Mouse (Mus musculus): ENCODE measurements around the gene Plagl2.

Gene Plagl2

DNA sequence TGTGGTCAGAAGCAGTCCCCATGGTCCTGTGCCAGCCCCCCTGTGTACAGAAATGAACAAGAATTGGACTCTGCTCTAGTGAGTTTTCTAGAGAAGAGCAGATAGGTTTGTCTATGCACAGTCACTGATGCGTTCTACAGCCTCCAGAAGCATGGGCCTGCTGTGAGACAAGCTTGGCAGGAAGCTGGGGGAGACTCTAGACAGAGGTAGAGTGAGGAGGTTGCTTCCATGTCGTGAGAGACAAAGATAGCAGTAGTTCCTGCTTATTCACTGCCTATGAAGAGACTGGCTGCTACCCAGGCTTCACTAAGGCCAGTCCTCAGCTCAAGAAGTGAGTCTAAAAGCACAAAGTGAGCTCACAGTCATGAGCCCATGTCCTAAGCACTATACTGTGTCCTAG lies 50.0 kb downstream of the Plagl2 start:
- no peak for DNase-seq (ENCODE audit: low read depth, low spot score)

DNA sequence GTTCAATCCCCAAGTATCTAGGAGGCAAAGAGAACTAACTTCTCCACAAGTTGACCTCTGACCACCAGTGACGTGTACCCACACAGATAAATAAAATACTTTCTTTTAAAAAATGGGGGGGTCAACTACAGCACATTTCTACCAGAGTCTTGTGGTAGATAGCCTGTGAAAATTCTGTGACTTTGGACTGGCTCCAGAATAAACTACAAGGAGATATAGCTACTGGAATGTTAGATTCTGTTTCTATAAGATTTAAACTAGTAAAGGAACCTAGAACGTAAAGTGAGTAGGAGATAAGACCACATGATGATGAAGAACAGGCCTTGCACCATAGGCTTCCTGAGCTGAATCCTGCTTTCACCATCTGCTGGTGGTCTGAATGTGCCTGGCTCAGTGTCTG lies 53.4 kb downstream of the Plagl2 start:
- DNase-seq (ENCODE audit: low read depth, low spot score): no peak

DNA sequence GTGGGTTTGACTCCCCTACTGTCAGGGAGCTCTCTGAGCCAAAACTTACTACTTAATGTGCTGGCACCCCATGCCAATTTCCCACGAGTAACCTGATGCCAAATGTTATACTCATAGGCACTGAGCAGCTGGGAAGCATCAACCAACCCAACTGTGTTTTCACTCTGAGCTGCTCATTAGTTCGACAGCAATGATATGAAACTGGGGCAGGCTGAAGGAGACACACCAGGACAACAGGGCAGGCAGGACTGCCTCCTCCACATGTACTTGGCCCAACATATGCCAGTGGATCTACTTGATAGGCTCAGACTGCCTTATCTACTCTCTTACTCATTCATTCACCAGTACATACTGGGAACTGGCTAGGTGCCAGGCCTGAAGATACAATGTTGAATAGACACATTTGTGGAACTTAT lies 55.0 kb downstream of the Plagl2 start:
- no peak for DNase-seq (ENCODE audit: low read depth, low spot score)

DNA sequence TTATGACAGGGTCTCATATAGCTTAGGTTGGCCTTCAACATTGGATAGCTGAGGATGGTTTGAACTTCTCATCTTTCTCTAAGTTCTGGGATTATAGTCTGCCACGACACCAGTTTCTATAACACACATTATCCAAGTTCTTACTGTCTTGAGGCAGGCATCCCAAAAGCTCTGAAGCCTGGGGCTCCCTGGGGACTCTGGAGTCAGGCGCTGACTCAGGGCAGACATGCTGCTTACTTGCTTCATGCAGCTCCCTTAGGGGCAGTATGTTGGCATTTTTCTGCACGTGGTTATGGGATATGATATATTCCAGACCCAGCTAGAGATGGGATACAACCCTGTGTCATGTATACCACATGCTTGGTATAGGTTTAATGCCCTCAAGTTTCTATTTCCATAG lies 61.3 kb downstream of the Plagl2 start:
- no peak for DNase-seq (ENCODE audit: low read depth, low spot score)

DNA sequence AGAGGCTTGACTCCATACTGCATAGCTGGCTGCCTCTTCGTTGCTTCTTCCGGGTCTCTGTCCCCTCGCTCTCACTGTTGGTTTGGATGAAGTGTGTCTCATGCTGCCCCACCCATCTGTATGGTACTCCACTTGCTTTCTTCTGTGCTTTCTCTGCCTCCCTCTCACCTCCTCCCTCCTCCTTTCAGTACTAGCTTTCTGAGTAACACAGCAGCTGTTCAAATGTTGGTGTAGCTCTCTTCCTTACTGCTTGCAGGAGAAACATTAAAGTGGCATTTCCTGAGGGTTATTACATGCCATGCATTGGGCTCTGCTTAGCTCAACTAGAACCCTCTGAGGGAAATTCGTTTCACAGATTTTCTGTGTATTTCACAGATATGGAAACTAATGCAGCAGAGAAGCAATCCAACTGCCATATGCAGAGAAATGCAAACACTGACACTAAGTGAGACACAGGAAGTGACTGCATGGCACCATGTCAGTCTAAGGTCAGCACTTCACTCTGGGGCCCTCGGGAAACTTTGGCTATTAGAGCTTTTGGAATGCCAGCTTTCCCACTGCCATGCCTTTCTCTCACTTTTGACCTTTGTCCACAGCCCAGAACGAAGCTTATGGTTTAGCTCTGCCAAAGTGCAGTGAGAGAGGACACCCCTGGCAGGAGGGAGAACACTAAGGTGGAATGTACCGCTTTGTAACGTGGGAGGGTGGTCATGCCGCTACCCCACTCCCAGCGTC lies 61.9 kb downstream of the Plagl2 start:
- DNase-seq (ENCODE audit: low read depth, low spot score): no peak

Measured in embryo, embryonic 11.5 days (tissue).